Mouse (Mus musculus) testis, adult 2 months (tissue): Measurements from ENCODE around the gene Trcg1. TPM values are rescaled to one million over a fixed set of nuclear protein-coding genes. Genes with fewer than 3 reads are reported as not detected.

Experiments used
- H3K27ac ChIP-seq: fragments of 200-500 bp; 2 replicates; pipeline ENCODE4 v1.5.1; 2012; ENCODE audit warnings: low read depth, low read length; ENCODE audit not compliant: control insufficient read depth, insufficient read depth
- H3K27me3 ChIP-seq: fragments of 200-500 bp; 2 replicates; pipeline ENCODE4 v1.6.1; 2012; ENCODE audit warnings: mild to moderate bottlenecking, low read length, moderate library complexity; ENCODE audit not compliant: control insufficient read depth, insufficient read depth
- H3K36me3 ChIP-seq: fragments of 200-500 bp; 2 replicates; pipeline ENCODE4 v1.6.1; 2012; ENCODE audit warnings: mild to moderate bottlenecking, low read length; ENCODE audit not compliant: control insufficient read depth, insufficient read depth
- H3K4me1 ChIP-seq: fragments of 200-500 bp; 2 replicates; pipeline ENCODE4 v1.6.1; 2012; ENCODE audit warnings: low read length; ENCODE audit not compliant: control insufficient read depth, insufficient read depth
- H3K4me3 ChIP-seq: fragments of 200-500 bp; 2 replicates; pipeline ENCODE4 v1.5.1; 2012; ENCODE audit warnings: low read depth, mild to moderate bottlenecking, low read length, moderate library complexity, mixed read lengths; ENCODE audit not compliant: control insufficient read depth
- CTCF ChIP-seq: fragments of 200-500 bp; IDR thresholded peaks from 2 replicates; pipeline ENCODE4 v1.5.1; 2012; ENCODE audit warnings: low read depth, mild to moderate bottlenecking, inconsistent platforms, low read length, moderate library complexity; ENCODE audit not compliant: control insufficient read depth, insufficient read depth, insufficient replicate concordance
- POLR2A ChIP-seq: fragments of 200-500 bp; IDR thresholded peaks from 2 replicates; pipeline ENCODE4 v1.6.1; 2012; ENCODE audit warnings: low read depth, mild to moderate bottlenecking, inconsistent platforms, low read length, moderate library complexity; ENCODE audit not compliant: control insufficient read depth
- polyA plus RNA-seq: library from polyadenylated mRNA; depleted of rRNA; stranded (reverse); fragments of >200 nt; gene quantifications from 2 replicates; pipeline ENCODE4 v1.2.3, GENCODE M21; 2012; rRNA removed

The Trcg1 gene
- polyA plus RNA-seq, 1 experiment, result 0.20 TPM

GRCm38 (mm10) chr9:57297938-57298337 is 61.6 kb downstream of the Trcg1 start:
- no peak for TF ChIP-seq CTCF
- TF ChIP-seq POLR2A, result no peak
- no peak overlapping the region for H3K4me3 ChIP-seq
- no peaks in the 10 kb centered on the region for H3K27me3 ChIP-seq
- peaks cover 8% of the 10 kb centered on the region; the same call in 1 of the 2 replicates for H3K4me1 ChIP-seq
- H3K27ac ChIP-seq, result no peak overlapping the region
- no peaks in the 10 kb centered on the region for H3K36me3 ChIP-seq

Other genes starting within 250 kb of the Trcg1 start
- 21.9 and 22.0 TPM in 2 replicates for gene Ptpn9, start 241.6 kb upstream of the Trcg1 start, polyA plus RNA-seq
- 86.9 and 99.2 TPM in 2 replicates for gene Sin3a, start 164.5 kb upstream of the Trcg1 start, polyA plus RNA-seq
- 192 and 208 TPM in 2 replicates for gene Man2c1, start 105.9 kb upstream of the Trcg1 start, polyA plus RNA-seq
- gene Neil1, start 88.3 kb upstream of the Trcg1 start, polyA plus RNA-seq, result 0.54 and 0.57 TPM in 2 replicates
- 26.5 and 28.7 TPM in 2 replicates for gene Commd4, start 78.2 kb upstream of the Trcg1 start, polyA plus RNA-seq
- gene 1700017B05Rik, start 26.1 kb downstream of the Trcg1 start, polyA plus RNA-seq, result 87.2 and 99.0 TPM in 2 replicates
- 37.5 and 39.1 TPM in 2 replicates for gene Ppcdc, start 203.6 kb downstream of the Trcg1 start, polyA plus RNA-seq
- 5.7 and 6.2 TPM in 2 replicates for gene Scamp5, start 231.5 kb downstream of the Trcg1 start, polyA plus RNA-seq